Mouse (Mus musculus) E14TG2a.4 (cell line): ENCODE data around the gene Slc39a3.

Experiments used
- H3K27me3 ChIP-seq: 2 replicates; pipeline ENCODE4 v1.6.1; 2014; ENCODE audit warnings: low read length, control low read depth; ENCODE audit not compliant: insufficient read depth
- H3K36me3 ChIP-seq: 2 replicates; pipeline ENCODE4 v1.6.1; 2014; ENCODE audit warnings: low read length, control low read depth; ENCODE audit not compliant: insufficient read depth
- H3K4me1 ChIP-seq: replicated peaks from 2 replicates; pipeline ENCODE4 v1.6.1; 2014; ENCODE audit warnings: low read depth, low read length, control low read depth
- H3K4me3 ChIP-seq: replicated peaks from 2 replicates; pipeline ENCODE4 v1.5.1; 2014; ENCODE audit warnings: mild to moderate bottlenecking, low read length
- H3K9me3 ChIP-seq: 2 replicates; pipeline ENCODE4 v1.6.1; 2014; ENCODE audit warnings: low read length, control low read depth
- CTCF ChIP-seq: conservative IDR thresholded peaks from 2 replicates; pipeline ENCODE4 v1.5.1; 2014; ENCODE audit warnings: low read length
- NANOG ChIP-seq: IDR thresholded peaks from 2 replicates; pipeline ENCODE4 v1.6.1; 2014; ENCODE audit warnings: borderline replicate concordance, low read length, mixed read lengths
- POU5F1 ChIP-seq: IDR thresholded peaks from 2 replicates; pipeline ENCODE4 v1.6.1; 2014; ENCODE audit warnings: low read length, borderline replicate concordance

Gene Slc39a3

GRCm38 (mm10) chr10:81001161-81001560, 36.1 kb downstream of the Slc39a3 start:
- TF ChIP-seq NANOG (no peak), CTCF (no peak), POU5F1 (no peak)
- H3K4me1 ChIP-seq = peaks cover 62% of the 10 kb centered on the region
- H3K4me3 ChIP-seq = peak overlapping the region; percentile 20; the same call in 1 of the 2 replicates
- H3K36me3 ChIP-seq = no peaks in the 10 kb centered on the region
- peaks cover 15% of the 10 kb centered on the region for H3K27me3 ChIP-seq
- no peaks in the 10 kb centered on the region for H3K9me3 ChIP-seq

DNA sequence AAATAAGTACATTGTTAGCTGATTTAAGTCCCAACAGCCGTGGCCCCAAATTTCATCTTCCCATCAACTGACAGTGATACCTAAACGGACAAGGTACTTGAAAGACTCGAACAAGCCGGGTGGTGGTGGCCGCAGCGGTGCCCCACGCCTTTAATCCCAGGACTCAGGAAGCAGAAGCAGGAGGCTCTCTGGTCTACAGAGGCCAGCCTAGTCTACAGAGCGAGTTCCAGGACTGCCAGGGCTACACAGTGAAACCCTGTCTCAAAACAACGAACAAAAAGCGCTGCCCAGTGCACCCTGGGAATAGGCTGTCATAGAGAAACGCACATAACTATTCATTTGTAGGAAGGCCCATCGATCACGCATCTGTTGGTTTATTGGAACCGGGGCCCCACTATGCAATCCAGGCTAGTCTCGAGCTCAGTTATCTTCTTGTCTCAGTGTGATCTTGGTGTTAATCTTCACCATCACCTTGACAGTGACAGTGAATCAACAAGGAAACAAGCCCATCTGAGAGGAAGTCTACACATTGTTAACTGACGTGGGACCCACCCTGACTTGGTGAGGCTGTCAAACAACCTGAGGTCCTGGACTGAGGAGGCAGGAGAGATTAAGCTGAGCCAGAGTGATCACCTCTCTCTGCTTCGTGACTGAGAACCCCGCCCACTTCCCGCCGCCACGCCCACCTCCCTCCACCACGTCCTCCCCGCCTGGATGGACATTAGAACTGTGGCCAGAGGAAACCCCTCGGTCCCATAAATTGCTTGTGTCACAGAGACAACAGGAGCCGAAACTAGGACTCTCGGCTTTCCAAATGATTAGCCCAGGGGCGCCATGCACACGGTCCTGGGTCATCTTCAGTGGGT, 36.8 kb downstream of the Slc39a3 start:
- Histone ChIP-seq H3K27me3 (peaks cover 15% of the 10 kb centered on the region), H3K4me3 (peak overlapping the region; percentile 20; the same call in 1 of the 2 replicates), H3K9me3 (no peaks in the 10 kb centered on the region), H3K36me3 (no peaks in the 10 kb centered on the region), H3K4me1 (peaks cover 63% of the 10 kb centered on the region)
- TF ChIP-seq NANOG (no peak), CTCF (no peak), POU5F1 (no peak)

GRCm38 (mm10) chr10:80999362-81000196, 37.6 kb downstream of the Slc39a3 start:
- no peaks in the 10 kb centered on the region for H3K9me3 ChIP-seq
- H3K4me3 ChIP-seq = 0 out of 2 replicates have a peak overlapping the region, but pooled peaks have one; percentile 13
- H3K36me3 ChIP-seq = no peaks in the 10 kb centered on the region
- peak; percentile 85 for TF ChIP-seq CTCF
- TF ChIP-seq POU5F1 = no peak
- H3K4me1 ChIP-seq = peaks cover 70% of the 10 kb centered on the region
- H3K27me3 ChIP-seq = peaks cover 20% of the 10 kb centered on the region

DNA sequence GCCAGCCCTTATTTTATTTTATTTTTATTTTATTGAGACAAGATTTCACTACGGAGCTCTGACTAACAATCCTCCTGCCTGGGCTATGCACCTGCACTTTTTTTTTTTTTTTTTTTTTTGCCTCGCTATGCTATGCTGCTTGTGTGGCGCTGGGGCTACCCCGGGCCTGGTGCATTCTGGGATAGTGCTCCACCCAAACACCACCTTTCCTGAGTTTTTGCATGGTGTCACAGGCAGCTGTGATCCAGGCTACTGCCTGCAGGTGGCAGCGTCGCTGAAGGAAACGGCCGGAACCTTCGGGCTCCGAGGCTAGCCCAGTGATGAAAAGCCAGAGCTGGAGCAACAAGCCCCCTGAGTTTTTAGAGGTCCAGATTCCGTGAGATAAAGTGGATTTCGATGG, 38.4 kb downstream of the Slc39a3 start:
- TF ChIP-seq CTCF = peak; percentile 56
- TF ChIP-seq POU5F1 = no peak
- Histone ChIP-seq H3K36me3 (no peaks in the 10 kb centered on the region), H3K4me1 (peaks cover 73% of the 10 kb centered on the region), H3K4me3 (no peak overlapping the region), H3K9me3 (no peaks in the 10 kb centered on the region), H3K27me3 (peaks cover 22% of the 10 kb centered on the region)

- Histone ChIP-seq H3K27me3 (peaks cover 29% of the 10 kb centered on the region), H3K36me3 (no peaks in the 10 kb centered on the region), H3K9me3 (no peaks in the 10 kb centered on the region), H3K4me3 (peak overlapping the region; percentile 60), H3K4me1 (peaks cover 73% of the 10 kb centered on the region)
- TF ChIP-seq CTCF (no peak), NANOG (no peak), POU5F1 (no peak)
These were observed 39.2 kb downstream of the Slc39a3 start for GRCm38 (mm10) chr10:80998021-80998420.

- Histone ChIP-seq H3K4me1 (peaks cover 66% of the 10 kb centered on the region), H3K4me3 (peak overlapping the region; percentile 60), H3K27me3 (peaks cover 35% of the 10 kb centered on the region), H3K9me3 (no peaks in the 10 kb centered on the region), H3K36me3 (no peaks in the 10 kb centered on the region)
- TF ChIP-seq CTCF (no peak), NANOG (no peak), POU5F1 (no peak)
These were observed 39.9 kb downstream of the Slc39a3 start for GRCm38 (mm10) chr10:80997332-80997731.

GRCm38 (mm10) chr10:80996501-80996900, 40.7 kb downstream of the Slc39a3 start:
- no peak for TF ChIP-seq CTCF
- no peak for TF ChIP-seq NANOG
- TF ChIP-seq POU5F1 = no peak
- H3K4me3 ChIP-seq = no peak overlapping the region
- H3K27me3 ChIP-seq = peaks cover 35% of the 10 kb centered on the region
- H3K36me3 ChIP-seq = no peaks in the 10 kb centered on the region
- H3K9me3 ChIP-seq = no peaks in the 10 kb centered on the region
- H3K4me1 ChIP-seq = peaks cover 60% of the 10 kb centered on the region

DNA sequence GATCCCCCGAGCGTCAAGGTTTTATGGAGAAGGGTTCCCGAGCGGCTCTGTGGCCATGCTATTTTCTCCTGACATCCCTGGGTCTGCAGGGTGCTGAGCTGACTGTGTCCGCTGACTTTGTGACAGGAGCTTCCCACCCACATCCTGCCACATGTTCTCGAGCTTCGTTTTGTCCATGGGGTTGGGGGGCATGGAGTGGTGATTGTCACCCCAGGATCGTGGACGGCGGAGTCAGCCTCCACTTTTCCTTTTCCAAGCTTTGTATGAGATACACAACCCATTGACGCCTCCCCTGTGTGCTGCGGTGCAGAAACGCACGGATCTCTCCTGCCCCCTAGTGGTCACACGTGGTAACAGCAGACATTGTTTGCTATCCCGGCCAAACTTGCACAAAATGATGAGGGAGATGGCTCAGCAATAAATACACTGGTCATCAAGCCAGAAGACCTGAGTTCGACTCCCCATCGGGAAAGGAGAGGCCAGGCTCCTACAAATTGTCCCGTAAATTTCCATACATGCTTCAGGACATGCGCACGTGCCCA, 42.1 kb downstream of the Slc39a3 start:
- H3K36me3 ChIP-seq = no peaks in the 10 kb centered on the region
- TF ChIP-seq POU5F1 (no peak), NANOG (no peak), CTCF (peak; percentile 96)
- no peaks in the 10 kb centered on the region for H3K9me3 ChIP-seq
- H3K4me1 ChIP-seq = peaks cover 49% of the 10 kb centered on the region
- peaks cover 35% of the 10 kb centered on the region for H3K27me3 ChIP-seq
- H3K4me3 ChIP-seq = no peak overlapping the region; the same call in 1 of the 2 replicates
